ENCODE assay signal across 11 mouse cellular contexts in genomic region chr2:135810841-135811240, GRCm38 (mm10).
DNase-seq lines count a peak whose midpoint lies in the region; ATAC-seq and TF ChIP-seq lines count a peak whose summit lies in the region.
"Had no signal": no experiment of that assay in that cellular context is flagged by ENCODE, and none has a peak within 500 bp of the region (broad histone marks: within the 10 kb centered on the region; RNA-seq: fewer than 3 reads in every experiment).

No protein-coding gene starts in this region.

- DNase-seq in heart, adult 18-20 months: peak; percentile 35 to 46
- DNase-seq in heart, embryonic 10.5 days (ENCODE audit: low spot score): no peak
- DNase-seq in Patski (ENCODE audit: low read depth, low spot score): peak; percentile 46
- peak; percentile 66 for DNase-seq in adrenal gland, postnatal 25 days
- DNase-seq in limb, embryonic 14.5 days (ENCODE audit: low spot score): peak; percentile 7
- DNase-seq in thymus, postnatal 14 days: no peak
- no peak for DNase-seq in cerebellum, postnatal 36 days

- no peak overlapping the region for H3K9ac ChIP-seq in limb, embryonic 14.5 days (ENCODE audit: low read depth, low read length, severe bottlenecking)
- no peak overlapping the region for H3K9ac ChIP-seq in intestine, embryonic 16.5 days (ENCODE audit: low read depth, low read length)
- H3K9ac ChIP-seq: embryonic facial prominence, embryonic 12.5 days; neural tube, embryonic 12.5 days had no signal

- no peak overlapping the region for H3K27ac ChIP-seq in heart, embryonic 10.5 days
- H3K27ac ChIP-seq in limb, embryonic 14.5 days (replicated peaks; ENCODE audit: low read depth, low read length): no peak overlapping the region
- no peak overlapping the region for H3K27ac ChIP-seq in intestine, embryonic 16.5 days (ENCODE audit: low read length)
- H3K27ac ChIP-seq: embryonic facial prominence, embryonic 12.5 days; neural tube, embryonic 12.5 days had no signal

- in situ Hi-C loops in Patski (cut with MboI; ENCODE audit: low pct_unique_long_range_greater_than_20kb): no loop called here

- POLR2A ChIA-PET in Patski (lab: Charles Lee): no interaction called here

- TF ChIP-seq POLR2A in limb, embryonic 14.5 days (IDR thresholded peaks at IDR 0.05; ENCODE audit: borderline replicate concordance, extremely low read depth, insufficient read depth, insufficient read length): no peak

- H3K36me3 ChIP-seq in heart, embryonic 10.5 days: peaks cover 3% of the 10 kb centered on the region; the same call in 1 of the 2 replicates
- no peaks in the 10 kb centered on the region; the same call in 1 of the 2 replicates for H3K36me3 ChIP-seq in limb, embryonic 14.5 days (ENCODE audit: control insufficient read depth, insufficient read depth, low read length)
- no peaks in the 10 kb centered on the region for H3K36me3 ChIP-seq in intestine, embryonic 16.5 days (ENCODE audit: control insufficient read depth, insufficient read depth, low read length)
- H3K36me3 ChIP-seq: embryonic facial prominence, embryonic 12.5 days; neural tube, embryonic 12.5 days had no signal

- CTCF ChIA-PET in Patski (lab: Charles Lee): interaction anchor here (0.7 to 0.9 kb wide), 2 partner anchors 8 to 40 kb away, joined by 3 read pairs; no protein-coding TSS in a partner anchor

- no peak overlapping the region for H3K4me2 ChIP-seq in limb, embryonic 14.5 days (replicated peaks; ENCODE audit: low read depth, low read length, severe bottlenecking)
- no peak overlapping the region for H3K4me2 ChIP-seq in intestine, embryonic 16.5 days (ENCODE audit: low read depth, low read length)
- H3K4me2 ChIP-seq: embryonic facial prominence, embryonic 12.5 days; neural tube, embryonic 12.5 days had no signal

- H3K4me1 ChIP-seq in heart, embryonic 10.5 days: peaks cover 5% of the 10 kb centered on the region; the same call in 1 of the 2 replicates
- peaks cover 8% of the 10 kb centered on the region; the same call in 1 of the 2 replicates for H3K4me1 ChIP-seq in limb, embryonic 14.5 days (ENCODE audit: control insufficient read depth, insufficient read depth, low read length)
- no peaks in the 10 kb centered on the region for H3K4me1 ChIP-seq in intestine, embryonic 16.5 days (ENCODE audit: control insufficient read depth, insufficient read depth, low read length)
- H3K4me1 ChIP-seq: embryonic facial prominence, embryonic 12.5 days; neural tube, embryonic 12.5 days had no signal

- H3K9me3 ChIP-seq in heart, embryonic 10.5 days: no peaks in the 10 kb centered on the region
- no peaks in the 10 kb centered on the region for H3K9me3 ChIP-seq in limb, embryonic 14.5 days (ENCODE audit: control insufficient read depth, low read length)
- H3K9me3 ChIP-seq in intestine, embryonic 16.5 days (ENCODE audit: control insufficient read depth, low read length): no peaks in the 10 kb centered on the region
- H3K9me3 ChIP-seq: embryonic facial prominence, embryonic 12.5 days; neural tube, embryonic 12.5 days had no signal

- no peaks in the 10 kb centered on the region for H3K27me3 ChIP-seq in heart, embryonic 10.5 days (ENCODE audit: insufficient read depth, poor library complexity, severe bottlenecking)
- no peaks in the 10 kb centered on the region for H3K27me3 ChIP-seq in Patski
- H3K27me3 ChIP-seq in limb, embryonic 14.5 days (ENCODE audit: control insufficient read depth, insufficient read depth, low read length): no peaks in the 10 kb centered on the region
- H3K27me3 ChIP-seq in intestine, embryonic 16.5 days (replicated peaks; ENCODE audit: control insufficient read depth, insufficient read depth, low read length): no peaks in the 10 kb centered on the region
- H3K27me3 ChIP-seq: embryonic facial prominence, embryonic 12.5 days; neural tube, embryonic 12.5 days had no signal

- TF ChIP-seq CTCF in Patski (IDR thresholded peaks at IDR 0.05): no peak

- ATAC-seq in Patski: peak; percentile 93
- ATAC-seq in limb, embryonic 14.5 days (ENCODE audit: low FRiP score, low read depth): peak; percentile 19; the same call in 1 of the 2 replicates
- ATAC-seq in intestine, embryonic 16.5 days: no peak
- ATAC-seq: forebrain, embryonic 14.5 days had no signal

- WGBS in heart, embryonic 10.5 days: 74% methylated on average over 6 of the region's 6 CpGs
- 45% methylated on average over 6 of the region's 6 CpGs for WGBS in limb, embryonic 14.5 days
- 62% methylated on average over 6 of the region's 6 CpGs for WGBS in intestine, embryonic 16.5 days

- no peak overlapping the region for H3K4me3 ChIP-seq in heart, embryonic 10.5 days
- no peak overlapping the region for H3K4me3 ChIP-seq in limb, embryonic 14.5 days (replicated peaks; ENCODE audit: low read length)
- no peak overlapping the region for H3K4me3 ChIP-seq in intestine, embryonic 16.5 days (ENCODE audit: low read length)
- H3K4me3 ChIP-seq: embryonic facial prominence, embryonic 12.5 days; neural tube, embryonic 12.5 days had no signal

Comparison
In these comparisons a context has a peak if more than half of its experiments do, and no peak if none do; other contexts are left out.
1. DNase-seq: peak in heart, adult 18-20 months (2 of 2), Patski (single experiment), adrenal gland, postnatal 25 days (single experiment) and limb, embryonic 14.5 days (single experiment); none in heart, embryonic 10.5 days (single experiment), thymus, postnatal 14 days (single experiment) and cerebellum, postnatal 36 days (0 of 2).